Mouse (Mus musculus): ENCODE measurements around the gene Plekhg5. TPM values are rescaled to one million over a fixed set of nuclear protein-coding genes. Genes with fewer than 3 reads are reported as not detected.

The Plekhg5 gene
- polyA plus RNA-seq, 1 experiment from 2014 or later, result 5.1 TPM

- H3K4me3 ChIP-seq (replicated peaks), result no peak overlapping the region
- 73% methylated on average over 2 of the region's 2 CpGs for WGBS (ENCODE audit: insufficient replicate concordance)
- peaks cover 67% of the 10 kb centered on the region for H3K27me3 ChIP-seq
- H3K9ac ChIP-seq, result no peak overlapping the region
- peaks cover 33% of the 10 kb centered on the region for H3K4me1 ChIP-seq (replicated peaks)
- no peaks in the 10 kb centered on the region for H3K36me3 ChIP-seq (replicated peaks)
- H3K4me2 ChIP-seq, result no peak overlapping the region
- H3K9me3 ChIP-seq (replicated peaks), result no peaks in the 10 kb centered on the region
- no peak for ATAC-seq (ENCODE audit: insufficient read depth)
- no peak overlapping the region for H3K27ac ChIP-seq (replicated peaks)
These were observed 64.6 kb downstream of the Plekhg5 start for GRCm38 (mm10) chr4:152136876-152137250.

GRCm38 (mm10) chr4:152138497-152139260, 66.4 kb downstream of the Plekhg5 start:
- ATAC-seq (ENCODE audit: insufficient read depth), result peak; percentile 85
- peak overlapping the region; percentile 77 for H3K4me2 ChIP-seq
- no peaks in the 10 kb centered on the region for H3K9me3 ChIP-seq (replicated peaks)
- H3K4me1 ChIP-seq (replicated peaks), result peaks cover 22% of the 10 kb centered on the region
- H3K36me3 ChIP-seq (replicated peaks), result no peaks in the 10 kb centered on the region
- no peak overlapping the region; the same call in 1 of the 2 replicates for H3K9ac ChIP-seq
- 2% methylated on average over 51 of the region's 51 CpGs for WGBS (ENCODE audit: insufficient replicate concordance)
- H3K27me3 ChIP-seq, result peaks cover 57% of the 10 kb centered on the region
- H3K4me3 ChIP-seq (replicated peaks), result peak overlapping the region; percentile 62
- no peak overlapping the region for H3K27ac ChIP-seq (replicated peaks)

DNA sequence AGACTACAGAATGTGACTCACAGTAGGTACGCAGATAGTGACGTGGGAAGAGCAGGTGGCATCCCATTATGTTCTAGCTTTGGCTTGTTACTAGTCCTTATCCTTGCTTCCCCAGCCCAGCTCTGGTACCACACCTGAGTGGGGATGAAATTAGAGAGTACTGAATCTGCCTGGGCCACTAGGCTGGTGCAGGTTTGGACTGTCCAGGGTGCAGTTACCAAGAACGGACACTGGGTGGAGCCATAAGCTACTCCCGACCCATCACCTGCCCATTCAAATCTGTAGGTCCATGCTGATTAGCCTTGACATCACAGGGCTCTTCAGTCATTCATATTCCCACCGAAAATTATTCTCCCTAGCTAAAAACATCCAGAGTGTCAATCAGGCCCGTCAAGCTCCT, 68.1 kb downstream of the Plekhg5 start:
- Histone ChIP-seq H3K4me1 (replicated peaks) (peaks cover 22% of the 10 kb centered on the region), H3K27me3 (peaks cover 51% of the 10 kb centered on the region), H3K36me3 (replicated peaks) (no peaks in the 10 kb centered on the region), H3K27ac (replicated peaks) (no peak overlapping the region), H3K9me3 (replicated peaks) (no peaks in the 10 kb centered on the region), H3K4me3 (replicated peaks) (no peak overlapping the region), H3K9ac (no peak overlapping the region), H3K4me2 (no peak overlapping the region)
- no peak for ATAC-seq (ENCODE audit: insufficient read depth)
- WGBS (ENCODE audit: insufficient replicate concordance), result 22% methylated on average over 6 of the region's 6 CpGs

- 67% methylated on average over 8 of the region's 8 CpGs for WGBS (ENCODE audit: insufficient replicate concordance)
- no peaks in the 10 kb centered on the region for H3K9me3 ChIP-seq (replicated peaks)
- H3K4me2 ChIP-seq, result no peak overlapping the region
- no peak overlapping the region for H3K27ac ChIP-seq (replicated peaks)
- no peak overlapping the region for H3K4me3 ChIP-seq (replicated peaks)
- H3K36me3 ChIP-seq (replicated peaks), result no peaks in the 10 kb centered on the region
- no peak for ATAC-seq (ENCODE audit: insufficient read depth)
- no peak overlapping the region for H3K9ac ChIP-seq
- H3K4me1 ChIP-seq (replicated peaks), result peaks cover 16% of the 10 kb centered on the region
- peaks cover 47% of the 10 kb centered on the region for H3K27me3 ChIP-seq
These were observed 69.3 kb downstream of the Plekhg5 start for GRCm38 (mm10) chr4:152141521-152142135.

DNA sequence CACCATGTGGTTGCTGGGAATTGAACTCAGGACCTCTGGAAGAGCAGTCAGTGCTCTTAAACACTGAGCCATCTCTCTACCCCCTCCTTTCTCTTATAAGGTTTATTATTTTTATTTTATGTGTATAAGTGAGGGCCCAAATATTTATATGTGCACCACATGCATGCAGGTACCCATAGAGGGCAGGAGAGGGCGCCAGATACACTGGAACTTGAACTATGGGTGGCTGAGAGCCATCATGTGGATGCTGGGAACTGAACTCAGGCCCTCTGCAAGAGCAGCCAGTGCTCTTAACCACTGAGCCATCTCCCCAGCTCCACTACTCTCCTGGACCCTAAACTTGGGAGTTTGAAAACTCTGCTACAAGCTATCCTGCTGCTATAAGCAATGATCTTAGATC, 71.3 kb downstream of the Plekhg5 start:
- Histone ChIP-seq H3K4me1 (replicated peaks) (peaks cover 7% of the 10 kb centered on the region), H3K4me2 (no peak overlapping the region), H3K9me3 (replicated peaks) (no peaks in the 10 kb centered on the region), H3K27me3 (peaks cover 49% of the 10 kb centered on the region), H3K27ac (replicated peaks) (no peak overlapping the region), H3K36me3 (replicated peaks) (no peaks in the 10 kb centered on the region), H3K9ac (no peak overlapping the region), H3K4me3 (replicated peaks) (no peak overlapping the region)
- 29% methylated on average over 1 of the region's 1 CpGs for WGBS (ENCODE audit: insufficient replicate concordance)
- no peak for ATAC-seq (ENCODE audit: insufficient read depth)

GRCm38 (mm10) chr4:152145473-152145872, 73.2 kb downstream of the Plekhg5 start:
- no peak overlapping the region for H3K4me2 ChIP-seq
- H3K36me3 ChIP-seq (replicated peaks), result no peaks in the 10 kb centered on the region
- peaks cover 62% of the 10 kb centered on the region for H3K27me3 ChIP-seq
- no peaks in the 10 kb centered on the region for H3K9me3 ChIP-seq (replicated peaks)
- H3K4me3 ChIP-seq (replicated peaks), result no peak overlapping the region
- H3K9ac ChIP-seq, result no peak overlapping the region
- H3K4me1 ChIP-seq (replicated peaks), result no peaks in the 10 kb centered on the region
- H3K27ac ChIP-seq (replicated peaks), result no peak overlapping the region
- 42% methylated on average over 10 of the region's 10 CpGs for WGBS (ENCODE audit: insufficient replicate concordance)
- no peak for ATAC-seq (ENCODE audit: insufficient read depth)

- Histone ChIP-seq H3K9ac (no peak overlapping the region), H3K27me3 (peaks cover 61% of the 10 kb centered on the region), H3K27ac (replicated peaks) (no peak overlapping the region), H3K36me3 (replicated peaks) (no peaks in the 10 kb centered on the region), H3K4me1 (replicated peaks) (0 out of 2 replicates have a peak, but pooled peaks cover 3% of the 10 kb centered on the region), H3K4me2 (no peak overlapping the region), H3K4me3 (replicated peaks) (no peak overlapping the region), H3K9me3 (replicated peaks) (no peaks in the 10 kb centered on the region)
- 55% methylated on average over 11 of the region's 11 CpGs for WGBS (ENCODE audit: insufficient replicate concordance)
- ATAC-seq (ENCODE audit: insufficient read depth), result no peak; the same call in 1 of the 2 replicates
These were observed 73.9 kb downstream of the Plekhg5 start for GRCm38 (mm10) chr4:152146033-152146827.

GRCm38 (mm10) chr4:152150546-152150945, 78.2 kb downstream of the Plekhg5 start:
- no peaks in the 10 kb centered on the region for H3K9me3 ChIP-seq (replicated peaks)
- H3K27ac ChIP-seq (replicated peaks), result no peak overlapping the region
- no peaks in the 10 kb centered on the region for H3K36me3 ChIP-seq (replicated peaks)
- no peak overlapping the region for H3K4me3 ChIP-seq (replicated peaks)
- no peak overlapping the region for H3K4me2 ChIP-seq
- ATAC-seq (ENCODE audit: insufficient read depth), result no peak
- peaks cover 74% of the 10 kb centered on the region for H3K27me3 ChIP-seq
- WGBS (ENCODE audit: insufficient replicate concordance), result 42% methylated on average over 4 of the region's 4 CpGs
- H3K4me1 ChIP-seq (replicated peaks), result peaks cover 31% of the 10 kb centered on the region
- no peak overlapping the region for H3K9ac ChIP-seq

DNA sequence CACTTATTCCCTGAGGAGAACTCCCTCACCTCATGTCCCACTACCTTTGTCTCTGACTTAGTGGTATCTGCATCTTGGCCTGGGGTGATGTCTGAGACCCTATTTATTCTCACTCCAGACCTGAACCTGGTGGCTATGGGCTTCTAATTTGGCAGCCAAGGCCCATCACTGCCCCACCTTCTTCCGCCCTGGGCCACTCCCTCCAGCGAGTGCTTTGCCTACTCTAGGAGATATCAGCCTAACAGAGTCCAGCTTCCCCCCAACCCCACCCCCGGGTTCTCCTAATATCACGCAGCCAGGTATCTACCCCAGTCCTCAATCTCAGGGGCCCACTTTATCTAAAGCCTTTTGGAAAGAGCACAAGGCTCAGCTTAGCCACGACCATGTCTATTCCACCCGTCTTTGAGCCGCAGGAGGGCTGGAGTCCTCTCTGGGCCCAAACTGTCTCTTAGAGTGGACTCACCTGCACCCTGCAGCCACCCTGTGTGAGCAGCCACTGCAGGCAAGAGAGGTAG, 79.2 kb downstream of the Plekhg5 start:
- H3K4me3 ChIP-seq (replicated peaks), result peak overlapping the region; percentile 52
- H3K4me2 ChIP-seq, result peak overlapping the region; percentile 78
- no peaks in the 10 kb centered on the region for H3K9me3 ChIP-seq (replicated peaks)
- H3K9ac ChIP-seq, result no peak overlapping the region
- H3K36me3 ChIP-seq (replicated peaks), result no peaks in the 10 kb centered on the region
- no peak overlapping the region for H3K27ac ChIP-seq (replicated peaks)
- H3K27me3 ChIP-seq, result peaks cover 72% of the 10 kb centered on the region
- H3K4me1 ChIP-seq (replicated peaks), result peaks cover 31% of the 10 kb centered on the region
- 12% methylated on average over 7 of the region's 7 CpGs for WGBS (ENCODE audit: insufficient replicate concordance)
- 0 out of 2 replicates have a peak, but pooled peaks have one; percentile 20 for ATAC-seq (ENCODE audit: insufficient read depth)

- H3K9ac ChIP-seq, result no peak within 1 kb of the TSS
- WGBS (ENCODE audit: insufficient replicate concordance), result under 1% methylated on average over 57 of the region's 57 CpGs
- peaks cover 31% of the 10 kb centered on the region for H3K4me1 ChIP-seq (replicated peaks)
- H3K36me3 ChIP-seq (replicated peaks), result no peaks in the 10 kb centered on the region
- peak within 1 kb of the TSS; percentile 78 for H3K4me2 ChIP-seq
- peak; percentile 60 for ATAC-seq (ENCODE audit: insufficient read depth)
- H3K27ac ChIP-seq (replicated peaks), result no peak within 1 kb of the TSS
- peaks cover 71% of the 10 kb centered on the region for H3K27me3 ChIP-seq
- no peaks in the 10 kb centered on the region for H3K9me3 ChIP-seq (replicated peaks)
- peak within 1 kb of the TSS; percentile 52 for H3K4me3 ChIP-seq (replicated peaks)
These were observed 79.8 kb downstream of the Plekhg5 start, which contains the start of gene Espn for GRCm38 (mm10) chr4:152151966-152152544. TSS of gene Espn (minus strand) at chr4:152152371.
